Mouse (Mus musculus) liver, embryonic 16.5 days (tissue): ENCODE results near the gene Tcf20. TPM values are rescaled to one million over a fixed set of nuclear protein-coding genes. Genes with fewer than 3 reads are reported as not detected.

Experiments
- ATAC-seq: fragments of 200-750 bp; cut with Nextera tagmentation; 2 replicates; pipeline ENCODE4 v1.8.0; 2017; ENCODE audit warnings: low read depth, mild to moderate bottlenecking, moderate number of reproducible peaks, moderate library complexity
- H3K27ac ChIP-seq: fragments of 300-500 bp; sonication (generic); 2 replicates; pipeline ENCODE4 v1.5.1; 2014; ENCODE audit warnings: mild to moderate bottlenecking, low read length
- H3K27me3 ChIP-seq: fragments of 300-500 bp; sonication (generic); 2 replicates; pipeline ENCODE4 v1.6.1; 2014; ENCODE audit warnings: low read depth, low read length, mixed read lengths; ENCODE audit not compliant: control insufficient read depth, insufficient read depth
- H3K36me3 ChIP-seq: fragments of 300-500 bp; sonication (generic); 2 replicates; pipeline ENCODE4 v1.6.1; 2014; ENCODE audit warnings: mild to moderate bottlenecking; ENCODE audit not compliant: control insufficient read depth, insufficient read depth
- H3K4me1 ChIP-seq: fragments of 300-500 bp; sonication (generic); 2 replicates; pipeline ENCODE4 v1.6.1; 2014; ENCODE audit warnings: low read depth, low read length, mixed read lengths; ENCODE audit not compliant: control insufficient read depth
- H3K4me2 ChIP-seq: fragments of 300-500 bp; sonication (generic); 2 replicates; pipeline ENCODE4 v1.6.1; 2014; ENCODE audit warnings: low read depth, low read length, mixed read lengths
- H3K4me3 ChIP-seq: fragments of 300-500 bp; sonication (generic); 2 replicates; pipeline ENCODE4 v1.5.1; 2014; ENCODE audit warnings: low read depth, mild to moderate bottlenecking, low read length
- H3K9ac ChIP-seq: fragments of 300-500 bp; sonication (generic); 2 replicates; pipeline ENCODE4 v1.6.1; 2014; ENCODE audit warnings: low read depth, low read length
- H3K9me3 ChIP-seq: fragments of 300-500 bp; sonication (generic); replicated peaks from 2 replicates; pipeline ENCODE4 v1.6.1; 2016; ENCODE audit warnings: low read length; ENCODE audit not compliant: control insufficient read depth
- WGBS: fragments of 180-500 bp; shearing (Covaris S2); extraction: QIAGEN DNeasy Blood & Tissue Kit; methylation state at CpG from one replicate; pipeline ENCODE4 v1.1.7; 2014; ENCODE audit not compliant: insufficient replicate concordance; 5-methylcytosine and 5-hydroxymethylcytosine counted together
- polyA plus RNA-seq: library from polyadenylated mRNA; unstranded; fragments of >200 nt; fragmentation: Nextera tagmentation; extraction: Ambion mirVana; gene quantifications from 2 replicates; pipeline ENCODE4 v1.2.1, GENCODE M21; 2015

Tcf20 gene
- polyA plus RNA-seq, 1 experiment from 2014 or later: 2.1 TPM

- Histone ChIP-seq H3K4me2 (no peak overlapping the region), H3K4me3 (no peak overlapping the region), H3K9ac (no peak overlapping the region), H3K27me3 (peaks cover 32% of the 10 kb centered on the region), H3K36me3 (no peaks in the 10 kb centered on the region), H3K9me3 (no peaks in the 10 kb centered on the region), H3K27ac (no peak overlapping the region), H3K4me1 (no peaks in the 10 kb centered on the region)
- 64% methylated on average over 8 of the region's 8 CpGs for WGBS
- no peak for ATAC-seq
Measured at GRCm38 (mm10) chr15:82955286-82955685, 32.4 kb downstream of the Tcf20 start.

GRCm38 (mm10) chr15:82954034-82954433 is 33.6 kb downstream of the Tcf20 start:
- Histone ChIP-seq H3K9ac (no peak overlapping the region), H3K27me3 (peaks cover 21% of the 10 kb centered on the region), H3K27ac (no peak overlapping the region), H3K36me3 (no peaks in the 10 kb centered on the region), H3K4me1 (no peaks in the 10 kb centered on the region), H3K4me3 (no peak overlapping the region), H3K9me3 (no peaks in the 10 kb centered on the region), H3K4me2 (no peak overlapping the region)
- ATAC-seq: no peak
- 57% methylated on average over 5 of the region's 5 CpGs for WGBS

GRCm38 (mm10) chr15:82953096-82953495 is 34.6 kb downstream of the Tcf20 start:
- Histone ChIP-seq H3K9ac (no peak overlapping the region), H3K27ac (no peak overlapping the region), H3K4me2 (no peak overlapping the region), H3K4me3 (no peak overlapping the region), H3K9me3 (no peaks in the 10 kb centered on the region), H3K27me3 (peaks cover 13% of the 10 kb centered on the region), H3K36me3 (no peaks in the 10 kb centered on the region), H3K4me1 (no peaks in the 10 kb centered on the region)
- no peak for ATAC-seq
- WGBS: 42% methylated on average over 4 of the region's 4 CpGs

GRCm38 (mm10) chr15:82952292-82952705 is 35.4 kb downstream of the Tcf20 start:
- H3K36me3 ChIP-seq: no peaks in the 10 kb centered on the region
- H3K27ac ChIP-seq: no peak overlapping the region
- 9% methylated on average over 20 of the region's 20 CpGs for WGBS
- no peaks in the 10 kb centered on the region for H3K9me3 ChIP-seq
- H3K27me3 ChIP-seq: peaks cover 13% of the 10 kb centered on the region
- ATAC-seq: no peak
- no peak overlapping the region for H3K4me2 ChIP-seq
- no peaks in the 10 kb centered on the region for H3K4me1 ChIP-seq
- no peak overlapping the region for H3K4me3 ChIP-seq
- H3K9ac ChIP-seq: no peak overlapping the region

GRCm38 (mm10) chr15:82950246-82950645 is 37.4 kb downstream of the Tcf20 start:
- H3K27ac ChIP-seq: no peak overlapping the region
- no peak for ATAC-seq
- H3K36me3 ChIP-seq: no peaks in the 10 kb centered on the region
- H3K9ac ChIP-seq: no peak overlapping the region
- H3K27me3 ChIP-seq: peaks cover 13% of the 10 kb centered on the region
- H3K9me3 ChIP-seq: no peaks in the 10 kb centered on the region
- H3K4me2 ChIP-seq: no peak overlapping the region
- no peaks in the 10 kb centered on the region for H3K4me1 ChIP-seq
- no peak overlapping the region for H3K4me3 ChIP-seq
- 42% methylated on average over 8 of the region's 8 CpGs for WGBS

GRCm38 (mm10) chr15:82947431-82947830 is 40.2 kb downstream of the Tcf20 start:
- Histone ChIP-seq H3K27ac (no peak overlapping the region), H3K4me3 (no peak overlapping the region), H3K9me3 (no peaks in the 10 kb centered on the region), H3K27me3 (peaks cover 11% of the 10 kb centered on the region), H3K36me3 (no peaks in the 10 kb centered on the region), H3K9ac (no peak overlapping the region), H3K4me2 (no peak overlapping the region), H3K4me1 (no peaks in the 10 kb centered on the region)
- ATAC-seq: no peak
- 46% methylated on average over 5 of the region's 5 CpGs for WGBS

GRCm38 (mm10) chr15:82944479-82945195 is 43.0 kb downstream of the Tcf20 start:
- Histone ChIP-seq H3K4me1 (no peaks in the 10 kb centered on the region), H3K4me2 (no peak overlapping the region), H3K36me3 (no peaks in the 10 kb centered on the region), H3K27ac (no peak overlapping the region), H3K9ac (no peak overlapping the region), H3K4me3 (no peak overlapping the region), H3K9me3 (no peaks in the 10 kb centered on the region), H3K27me3 (no peaks in the 10 kb centered on the region)
- no peak for ATAC-seq
- WGBS: 63% methylated on average over 9 of the region's 9 CpGs

GRCm38 (mm10) chr15:82941733-82942132 is 45.9 kb downstream of the Tcf20 start:
- Histone ChIP-seq H3K9ac (no peak overlapping the region), H3K4me3 (no peak overlapping the region), H3K36me3 (no peaks in the 10 kb centered on the region), H3K27ac (no peak overlapping the region), H3K27me3 (no peaks in the 10 kb centered on the region), H3K4me2 (no peak overlapping the region), H3K4me1 (no peaks in the 10 kb centered on the region), H3K9me3 (no peaks in the 10 kb centered on the region)
- 67% methylated on average over 8 of the region's 8 CpGs for WGBS
- ATAC-seq: no peak

GRCm38 (mm10) chr15:82940494-82941214 is 47.0 kb downstream of the Tcf20 start:
- H3K9ac ChIP-seq: no peak overlapping the region
- H3K4me2 ChIP-seq: no peak overlapping the region
- ATAC-seq: no peak
- no peaks in the 10 kb centered on the region for H3K4me1 ChIP-seq
- no peaks in the 10 kb centered on the region for H3K27me3 ChIP-seq
- WGBS: 53% methylated on average over 12 of the region's 12 CpGs
- H3K36me3 ChIP-seq: no peaks in the 10 kb centered on the region
- no peaks in the 10 kb centered on the region for H3K9me3 ChIP-seq
- H3K27ac ChIP-seq: no peak overlapping the region
- no peak overlapping the region for H3K4me3 ChIP-seq
